Mouse (Mus musculus): ENCODE results near the gene Spag16. TPM values are rescaled to one million over a fixed set of nuclear protein-coding genes. Genes with fewer than 3 reads are reported as not detected.

Gene Spag16
- polyA plus RNA-seq, 1 experiment from 2014 or later, result 1.2 TPM

DNA sequence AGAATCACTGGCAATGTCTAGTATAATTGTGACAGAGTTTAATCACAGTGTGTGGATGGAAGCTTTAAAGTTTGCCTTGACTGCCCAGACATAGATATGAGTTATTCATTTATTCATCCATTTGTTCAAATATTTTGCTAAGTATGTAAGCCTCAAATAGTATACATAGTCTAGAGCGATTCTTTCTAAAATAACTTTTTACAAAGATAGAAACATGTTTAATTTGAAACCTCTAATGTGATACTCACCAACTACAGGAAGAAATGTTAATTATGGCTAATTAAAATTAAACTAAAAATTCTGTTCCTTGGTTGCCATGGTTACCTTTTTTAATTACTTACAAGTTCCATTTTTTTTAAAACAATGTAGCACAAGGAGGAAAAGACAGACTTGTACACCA lies 653.1 kb downstream of the Spag16 start:
- 80% methylated on average over 1 of the region's 1 CpGs for WGBS (ENCODE audit: insufficient replicate concordance)

DNA sequence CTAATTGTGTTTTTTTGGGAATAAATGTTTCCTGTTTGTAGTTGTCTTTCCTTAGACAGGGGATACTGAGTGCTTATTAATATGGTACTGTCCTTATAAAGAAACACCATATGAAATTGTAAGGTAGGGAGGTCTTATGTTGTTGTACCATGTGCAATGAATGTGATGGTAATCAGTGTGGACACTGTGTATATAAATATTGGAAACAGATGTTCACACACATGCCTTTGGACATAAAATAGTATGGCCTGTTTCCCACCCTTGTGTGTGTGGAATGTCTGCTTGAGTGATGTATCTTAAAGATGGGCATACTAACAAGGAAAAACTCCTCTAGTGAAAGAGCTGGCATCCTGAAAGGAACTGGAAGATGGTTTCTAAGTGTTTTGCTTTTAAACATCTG lies 692.1 kb downstream of the Spag16 start:
- ATAC-seq (replicated peaks; ENCODE audit: insufficient number of reproducible peaks, low FRiP score, low TSS enrichment), result no peak
- Histone ChIP-seq H3K4me1 (ENCODE audit: control insufficient read depth, insufficient read depth, low read length) (no peaks in the 10 kb centered on the region), H3K9ac (ENCODE audit: low read depth, low read length) (no peak overlapping the region), H3K27ac (ENCODE audit: low read depth, low read length) (no peak overlapping the region), H3K27me3 (ENCODE audit: control insufficient read depth, insufficient read depth, low read length) (no peaks in the 10 kb centered on the region), H3K4me2 (no peak overlapping the region), H3K36me3 (ENCODE audit: control insufficient read depth, insufficient read depth, low read length) (no peaks in the 10 kb centered on the region), H3K4me3 (ENCODE audit: low read depth, low read length) (no peak overlapping the region), H3K9me3 (replicated peaks; ENCODE audit: control insufficient read depth, low read length) (peaks cover 4% of the 10 kb centered on the region; the same call in 1 of the 2 replicates)

More for the DNA sequence above, 653.1 kb downstream of the Spag16 start:
- H3K4me3 ChIP-seq (ENCODE audit: low read depth, low read length), result no peak overlapping the region
- no peak overlapping the region for H3K9ac ChIP-seq (ENCODE audit: low read depth, low read length)
- no peaks in the 10 kb centered on the region for H3K4me1 ChIP-seq (ENCODE audit: control insufficient read depth, insufficient read depth, low read length)
- no peak for ATAC-seq (replicated peaks; ENCODE audit: insufficient number of reproducible peaks, low FRiP score, low TSS enrichment)
- no peak overlapping the region for H3K27ac ChIP-seq (ENCODE audit: low read depth, low read length)
- H3K36me3 ChIP-seq (ENCODE audit: control insufficient read depth, insufficient read depth, low read length), result no peaks in the 10 kb centered on the region
- H3K27me3 ChIP-seq (ENCODE audit: control insufficient read depth, insufficient read depth, low read length), result no peaks in the 10 kb centered on the region
- H3K9me3 ChIP-seq (replicated peaks; ENCODE audit: control insufficient read depth, low read length), result no peaks in the 10 kb centered on the region
- no peak overlapping the region for H3K4me2 ChIP-seq

DNA sequence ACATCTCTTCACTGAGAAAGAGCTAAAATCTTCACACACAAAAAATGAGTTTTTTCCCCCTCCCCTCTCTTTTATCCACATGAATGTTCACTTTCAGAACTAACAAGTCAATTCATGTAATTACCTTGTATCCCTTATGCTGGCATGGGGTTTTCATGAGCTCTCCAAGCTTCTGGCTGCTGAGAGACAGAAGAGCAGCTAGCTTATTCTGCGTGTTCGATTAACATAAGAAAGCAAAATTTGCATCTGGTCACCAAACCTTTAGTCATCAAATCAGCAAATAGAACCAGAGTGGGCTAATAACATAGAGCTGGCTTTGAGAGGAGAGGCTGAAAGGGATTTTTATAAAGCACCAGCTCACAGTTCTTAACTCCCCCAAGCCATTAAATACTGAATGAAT lies 700.4 kb downstream of the Spag16 start:
- Histone ChIP-seq H3K27ac (ENCODE audit: low read depth, low read length) (no peak overlapping the region), H3K36me3 (ENCODE audit: control insufficient read depth, insufficient read depth, low read length) (no peaks in the 10 kb centered on the region), H3K27me3 (ENCODE audit: control insufficient read depth, insufficient read depth, low read length) (no peaks in the 10 kb centered on the region), H3K9ac (ENCODE audit: low read depth, low read length) (no peak overlapping the region), H3K9me3 (replicated peaks; ENCODE audit: control insufficient read depth, low read length) (peaks cover 4% of the 10 kb centered on the region; the same call in 1 of the 2 replicates), H3K4me3 (ENCODE audit: low read depth, low read length) (no peak overlapping the region), H3K4me2 (no peak overlapping the region), H3K4me1 (ENCODE audit: control insufficient read depth, insufficient read depth, low read length) (no peaks in the 10 kb centered on the region)
- 57% methylated on average over 2 of the region's 2 CpGs for WGBS (ENCODE audit: insufficient replicate concordance)
- ATAC-seq (replicated peaks; ENCODE audit: insufficient number of reproducible peaks, low FRiP score, low TSS enrichment), result no peak

DNA sequence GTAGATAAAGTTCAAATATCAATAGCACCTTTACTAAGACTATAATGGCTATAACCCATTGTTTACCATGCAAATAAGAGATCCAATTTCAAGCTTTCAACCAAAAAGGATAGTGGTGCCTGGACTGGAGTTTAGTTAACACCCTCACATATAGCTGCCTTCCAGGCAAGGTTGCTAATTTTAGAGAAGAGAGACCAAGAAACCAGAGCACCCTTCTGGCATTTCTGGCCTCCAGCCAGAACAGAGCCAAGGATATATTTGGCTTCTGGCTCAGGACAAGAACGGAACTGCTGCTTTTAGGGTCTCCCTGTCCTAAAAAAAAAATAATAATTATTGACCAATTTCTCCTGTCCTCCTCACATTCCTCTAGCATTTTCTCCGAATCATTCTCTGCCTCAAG lies 703.0 kb downstream of the Spag16 start:
- 71% methylated on average over 2 of the region's 2 CpGs for WGBS (ENCODE audit: insufficient replicate concordance)
- no peaks in the 10 kb centered on the region for H3K27me3 ChIP-seq (ENCODE audit: control insufficient read depth, insufficient read depth, low read length)
- H3K4me1 ChIP-seq (ENCODE audit: control insufficient read depth, insufficient read depth, low read length), result no peaks in the 10 kb centered on the region
- no peak overlapping the region for H3K9ac ChIP-seq (ENCODE audit: low read depth, low read length)
- no peak for ATAC-seq (replicated peaks; ENCODE audit: insufficient number of reproducible peaks, low FRiP score, low TSS enrichment)
- H3K27ac ChIP-seq (ENCODE audit: low read depth, low read length), result no peak overlapping the region
- H3K4me3 ChIP-seq (ENCODE audit: low read depth, low read length), result no peak overlapping the region
- H3K9me3 ChIP-seq (replicated peaks; ENCODE audit: control insufficient read depth, low read length), result no peaks in the 10 kb centered on the region
- no peak overlapping the region for H3K4me2 ChIP-seq
- no peaks in the 10 kb centered on the region for H3K36me3 ChIP-seq (ENCODE audit: control insufficient read depth, insufficient read depth, low read length)

DNA sequence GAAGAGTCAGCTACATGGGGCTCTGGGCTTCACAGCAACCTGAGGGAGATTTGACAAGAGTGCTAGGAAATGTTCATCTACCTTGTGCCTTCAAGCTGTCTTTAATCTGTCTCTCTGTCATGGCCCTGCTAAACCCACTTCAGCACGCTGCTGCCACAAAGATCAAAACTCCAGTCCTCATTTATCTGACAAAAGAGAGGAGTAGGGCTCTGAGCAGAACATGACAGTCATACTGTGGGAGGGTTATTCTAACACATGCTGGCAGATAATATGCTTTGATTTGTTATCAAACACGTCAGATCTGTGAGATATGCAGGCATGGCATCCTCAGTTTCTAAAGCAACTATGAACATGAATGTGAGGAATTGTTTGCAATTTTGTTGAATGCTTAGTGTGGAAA lies 725.1 kb downstream of the Spag16 start:
- WGBS (ENCODE audit: insufficient replicate concordance), result 68% methylated on average over 2 of the region's 2 CpGs
- Histone ChIP-seq H3K9me3 (replicated peaks; ENCODE audit: control insufficient read depth, low read length) (no peaks in the 10 kb centered on the region), H3K4me2 (no peak overlapping the region), H3K9ac (ENCODE audit: low read depth, low read length) (no peak overlapping the region), H3K27me3 (ENCODE audit: control insufficient read depth, insufficient read depth, low read length) (no peaks in the 10 kb centered on the region), H3K36me3 (ENCODE audit: control insufficient read depth, insufficient read depth, low read length) (no peaks in the 10 kb centered on the region), H3K27ac (ENCODE audit: low read depth, low read length) (no peak overlapping the region), H3K4me1 (ENCODE audit: control insufficient read depth, insufficient read depth, low read length) (no peaks in the 10 kb centered on the region), H3K4me3 (ENCODE audit: low read depth, low read length) (no peak overlapping the region)
- ATAC-seq (replicated peaks; ENCODE audit: insufficient number of reproducible peaks, low FRiP score, low TSS enrichment), result no peak

DNA sequence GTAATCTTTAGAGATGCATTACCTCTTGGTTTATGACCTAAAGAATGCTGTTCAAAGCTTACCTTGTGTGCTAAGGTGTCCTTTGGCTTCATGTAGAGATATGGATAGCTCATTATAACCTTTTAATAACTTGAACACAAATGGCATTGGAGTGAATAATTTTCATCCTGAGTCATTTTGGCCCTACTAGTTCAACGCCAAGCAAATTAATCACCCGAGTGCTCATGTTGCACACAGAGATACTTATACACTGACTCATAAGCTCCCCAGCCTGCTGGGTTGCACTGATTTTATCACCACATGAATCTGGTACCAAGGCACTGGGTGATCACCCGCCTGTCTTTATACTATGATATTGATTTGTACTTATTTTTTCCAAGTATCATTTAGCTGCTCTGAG lies 795.0 kb downstream of the Spag16 start:
- no peak overlapping the region for H3K4me2 ChIP-seq
- 81% methylated on average over 3 of the region's 3 CpGs for WGBS (ENCODE audit: insufficient replicate concordance)
- H3K9me3 ChIP-seq (replicated peaks; ENCODE audit: control insufficient read depth, low read length), result no peaks in the 10 kb centered on the region
- no peak overlapping the region for H3K4me3 ChIP-seq (ENCODE audit: low read depth, low read length)
- H3K36me3 ChIP-seq (ENCODE audit: control insufficient read depth, insufficient read depth, low read length), result no peaks in the 10 kb centered on the region
- H3K4me1 ChIP-seq (ENCODE audit: control insufficient read depth, insufficient read depth, low read length), result no peaks in the 10 kb centered on the region
- ATAC-seq (replicated peaks; ENCODE audit: insufficient number of reproducible peaks, low FRiP score, low TSS enrichment), result no peak
- H3K27me3 ChIP-seq (ENCODE audit: control insufficient read depth, insufficient read depth, low read length), result no peaks in the 10 kb centered on the region
- H3K9ac ChIP-seq (ENCODE audit: low read depth, low read length), result no peak overlapping the region
- no peak overlapping the region for H3K27ac ChIP-seq (ENCODE audit: low read depth, low read length)

DNA sequence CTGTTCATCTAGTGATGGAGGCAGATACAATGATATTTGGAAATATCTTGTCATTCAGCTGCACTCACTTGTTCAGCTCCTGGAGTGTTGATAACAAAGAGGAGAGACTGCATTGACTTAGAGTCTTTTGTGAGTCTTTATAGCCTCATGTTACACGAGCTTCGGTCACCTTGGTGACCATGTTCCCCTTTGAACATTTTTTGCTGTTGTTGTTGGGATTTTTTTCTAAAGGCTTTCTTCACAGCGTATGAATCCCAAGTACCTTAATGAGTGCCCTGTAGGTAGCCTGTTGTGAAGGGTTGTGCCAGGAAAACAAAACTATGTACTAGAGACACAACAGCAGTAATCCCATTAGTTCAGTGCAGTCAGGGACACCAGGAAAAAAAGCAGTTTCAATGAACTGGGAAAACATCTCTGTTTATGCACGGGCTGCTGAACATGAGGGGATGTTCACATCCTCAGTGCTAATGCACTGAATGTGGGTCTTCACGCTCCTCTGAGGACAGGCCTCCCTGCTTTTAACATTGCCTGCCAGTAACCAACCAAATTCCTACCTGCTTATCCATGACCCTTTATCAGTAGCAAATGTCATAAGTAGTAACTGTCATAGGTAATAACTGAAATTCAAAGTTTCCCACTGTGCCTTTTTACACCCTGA lies 798.2 kb downstream of the Spag16 start:
- Histone ChIP-seq H3K4me3 (ENCODE audit: low read depth, low read length) (no peak overlapping the region), H3K9ac (ENCODE audit: low read depth, low read length) (no peak overlapping the region), H3K36me3 (ENCODE audit: control insufficient read depth, insufficient read depth, low read length) (no peaks in the 10 kb centered on the region), H3K27me3 (ENCODE audit: control insufficient read depth, insufficient read depth, low read length) (no peaks in the 10 kb centered on the region), H3K9me3 (replicated peaks; ENCODE audit: control insufficient read depth, low read length) (no peaks in the 10 kb centered on the region), H3K27ac (ENCODE audit: low read depth, low read length) (no peak overlapping the region), H3K4me1 (ENCODE audit: control insufficient read depth, insufficient read depth, low read length) (no peaks in the 10 kb centered on the region), H3K4me2 (no peak overlapping the region)
- WGBS (ENCODE audit: insufficient replicate concordance), result 74% methylated on average over 5 of the region's 5 CpGs
- ATAC-seq (replicated peaks; ENCODE audit: insufficient number of reproducible peaks, low FRiP score, low TSS enrichment), result no peak

DNA sequence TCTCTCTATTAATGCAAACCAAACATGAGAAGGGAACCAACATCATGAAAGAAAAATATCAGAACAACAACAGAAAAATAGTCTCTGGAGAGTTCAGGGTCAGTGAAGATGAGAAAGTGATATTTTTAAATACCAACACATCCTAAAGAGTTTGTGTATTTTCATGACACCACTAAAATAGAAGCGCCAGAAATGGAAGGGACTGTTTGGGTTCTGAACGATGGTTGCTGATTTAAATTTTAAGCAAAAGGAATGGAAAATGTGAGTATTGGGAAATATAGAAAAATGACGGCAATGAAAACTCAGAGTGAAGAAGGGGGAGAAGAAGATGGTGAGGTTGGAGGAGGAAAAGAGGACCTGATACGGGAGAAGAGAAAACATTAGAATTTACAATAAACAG lies 825.9 kb downstream of the Spag16 start:
- Histone ChIP-seq H3K27me3 (ENCODE audit: control insufficient read depth, insufficient read depth, low read length) (no peaks in the 10 kb centered on the region), H3K4me2 (no peak overlapping the region), H3K4me3 (ENCODE audit: low read depth, low read length) (no peak overlapping the region), H3K36me3 (ENCODE audit: control insufficient read depth, insufficient read depth, low read length) (no peaks in the 10 kb centered on the region), H3K9ac (ENCODE audit: low read depth, low read length) (no peak overlapping the region), H3K27ac (ENCODE audit: low read depth, low read length) (no peak overlapping the region), H3K9me3 (replicated peaks; ENCODE audit: control insufficient read depth, low read length) (no peaks in the 10 kb centered on the region), H3K4me1 (ENCODE audit: control insufficient read depth, insufficient read depth, low read length) (no peaks in the 10 kb centered on the region)
- ATAC-seq (replicated peaks; ENCODE audit: insufficient number of reproducible peaks, low FRiP score, low TSS enrichment), result no peak
- 84% methylated on average over 4 of the region's 4 CpGs for WGBS (ENCODE audit: insufficient replicate concordance)

DNA sequence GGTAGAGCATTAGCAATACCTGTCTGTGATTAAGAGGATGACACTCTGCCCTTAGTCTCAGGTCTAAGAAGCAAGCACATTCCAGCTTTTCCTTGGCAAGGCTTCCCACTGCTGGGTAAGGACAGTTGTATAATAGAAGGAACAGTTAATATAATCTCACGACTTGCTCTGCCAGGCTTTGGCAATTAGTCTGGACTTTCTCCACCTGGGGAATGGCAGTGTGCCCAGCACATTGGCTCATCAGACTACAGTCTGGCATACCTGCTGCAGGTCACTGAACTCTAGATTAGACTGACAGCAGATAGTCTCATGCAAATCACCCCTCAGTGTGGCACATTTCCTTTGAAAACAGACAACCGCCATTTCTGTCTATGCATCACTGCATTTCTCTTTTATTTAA lies 865.8 kb downstream of the Spag16 start:
- no peak overlapping the region for H3K27ac ChIP-seq (ENCODE audit: low read depth, low read length)
- WGBS (ENCODE audit: insufficient replicate concordance), result 75% methylated on average over 2 of the region's 2 CpGs
- no peaks in the 10 kb centered on the region for H3K4me1 ChIP-seq (ENCODE audit: control insufficient read depth, insufficient read depth, low read length)
- ATAC-seq (replicated peaks; ENCODE audit: insufficient number of reproducible peaks, low FRiP score, low TSS enrichment), result no peak
- H3K9ac ChIP-seq (ENCODE audit: low read depth, low read length), result no peak overlapping the region
- no peak overlapping the region for H3K4me2 ChIP-seq
- H3K4me3 ChIP-seq (ENCODE audit: low read depth, low read length), result no peak overlapping the region
- no peaks in the 10 kb centered on the region for H3K27me3 ChIP-seq (ENCODE audit: control insufficient read depth, insufficient read depth, low read length)
- H3K36me3 ChIP-seq (ENCODE audit: control insufficient read depth, insufficient read depth, low read length), result no peaks in the 10 kb centered on the region
- H3K9me3 ChIP-seq (replicated peaks; ENCODE audit: control insufficient read depth, low read length), result no peaks in the 10 kb centered on the region
